Mouse (Mus musculus) mouse trophoblast stem cell (cell line): ENCODE measurements around the gene Ppm1a.
"Not testable (repeated sequence)": the region's sequence is repeated elsewhere in the genome, so short reads cannot be mapped to it uniquely, and the experiment has no call there.

Experiments used
- in situ Hi-C, 2 experiments: fragments of 300-500 bp; cut with MseI, MboI; formaldehyde crosslinking; loops; 2 replicates in 1 of 2; 3 replicates in 1 of 2; pipeline ENCODE4 v1.15.1; 2025

The Ppm1a gene

DNA sequence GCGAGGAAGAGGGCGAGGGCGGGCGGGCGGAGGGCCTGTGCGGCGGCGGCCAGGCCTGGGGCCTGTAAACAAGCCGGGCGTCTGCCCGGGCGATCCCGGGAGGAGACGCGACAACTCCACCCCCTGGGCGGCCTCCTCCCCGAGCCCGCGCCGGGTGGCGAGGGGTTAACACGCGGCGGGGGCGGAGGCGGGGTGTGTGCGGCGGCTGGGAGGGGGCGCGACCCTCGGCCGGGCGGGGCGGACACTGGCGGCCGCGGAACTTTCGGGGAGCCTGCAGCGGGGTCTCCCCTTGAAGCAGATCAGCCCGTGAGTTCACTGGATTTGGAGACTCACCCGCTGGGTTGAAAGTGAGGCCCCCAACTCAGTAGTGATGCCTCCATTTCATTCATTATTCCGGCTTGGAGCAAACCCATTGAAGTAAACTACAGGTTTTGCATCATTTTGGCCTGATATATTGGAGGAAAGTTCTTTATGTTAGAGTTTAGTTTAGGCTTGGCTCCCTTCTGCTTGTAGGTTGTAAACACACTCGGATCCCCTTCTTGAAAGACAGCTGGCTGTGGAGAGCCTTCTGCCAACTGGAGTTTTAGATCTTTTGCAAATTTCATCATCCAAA is 4.5 kb downstream of the Ppm1a start:
- in situ Hi-C loops = no loop called here

DNA sequence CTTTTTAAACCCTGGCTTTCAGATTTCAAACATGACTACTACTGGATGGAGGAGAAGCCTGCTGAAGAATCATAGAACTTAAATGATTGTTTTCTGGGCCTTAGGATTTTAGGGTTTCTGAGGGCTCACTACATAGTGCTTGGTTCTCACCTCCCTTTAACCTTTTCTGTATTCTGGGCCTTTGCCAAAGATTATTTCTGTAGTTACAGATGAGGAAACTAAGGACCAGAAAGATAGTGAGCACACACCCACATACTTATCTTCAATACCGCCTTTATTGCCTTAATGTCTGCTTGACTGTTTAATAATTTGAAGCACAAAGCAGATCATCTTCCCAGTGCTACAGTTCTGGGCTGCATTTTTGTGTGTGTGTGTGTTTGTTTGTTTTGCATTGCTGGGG is 5.2 kb downstream of the Ppm1a start:
- in situ Hi-C loops = no loop called here

DNA sequence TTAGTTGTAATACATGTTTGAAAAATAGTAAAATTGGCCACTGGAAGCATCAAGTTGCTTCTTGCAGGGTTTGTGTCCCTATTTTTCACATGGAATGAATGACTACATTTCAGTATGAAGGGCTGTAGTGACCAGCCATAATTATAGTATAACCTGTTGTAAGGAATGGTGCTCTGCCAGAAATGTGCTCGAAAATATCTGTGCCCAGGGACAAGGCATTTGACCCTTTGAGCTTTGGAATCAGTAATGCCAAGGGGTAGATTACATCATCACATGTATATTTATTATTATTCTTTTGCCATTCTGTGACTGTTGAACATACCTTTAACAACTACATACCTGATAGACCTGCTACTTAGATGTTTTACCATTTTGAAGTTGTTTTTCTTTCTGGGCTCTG is 5.9 kb downstream of the Ppm1a start:
- in situ Hi-C loops = no loop called here

DNA sequence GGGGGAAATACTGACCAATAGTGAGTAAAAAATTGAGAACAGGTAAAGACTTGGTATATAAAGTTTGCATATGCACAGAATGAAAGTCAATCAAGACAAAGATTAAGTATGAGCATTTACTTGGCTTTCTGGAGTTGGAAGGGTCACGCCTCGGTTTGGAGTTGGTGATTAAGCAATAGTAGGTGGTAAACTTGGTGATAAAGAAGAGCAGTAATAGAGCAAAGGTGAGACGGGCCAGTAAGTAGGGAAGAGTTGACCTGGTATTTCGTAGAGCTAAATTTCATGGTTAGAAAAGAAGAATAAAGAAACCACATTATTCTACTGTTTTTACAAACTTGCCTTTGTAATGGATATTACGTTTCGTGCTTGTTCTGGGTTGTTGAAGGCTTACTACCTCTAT is 10.6 kb downstream of the Ppm1a start:
- in situ Hi-C loops = no loop called here

DNA sequence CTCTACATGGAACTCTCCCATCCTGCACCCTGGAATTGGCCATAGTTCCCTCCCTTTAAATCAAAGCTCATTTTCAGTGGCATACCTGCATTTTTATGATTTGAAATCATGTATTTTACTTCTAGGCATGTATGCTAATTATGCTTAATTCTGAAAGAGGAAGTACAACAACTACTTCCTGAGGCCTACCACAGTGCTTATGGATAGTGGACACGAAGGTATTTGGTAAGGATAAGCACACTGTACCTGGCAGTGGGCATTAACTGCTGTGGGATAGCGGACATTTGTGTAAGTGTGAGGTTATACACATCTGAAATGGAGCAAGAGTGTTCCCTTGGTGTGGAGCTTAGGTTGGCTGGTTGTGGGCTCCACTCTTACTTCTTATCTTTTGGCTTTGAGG is 11.0 kb downstream of the Ppm1a start:
- in situ Hi-C loops = no loop called here

GRCm38 (mm10) chr12:72769546-72770230 is 12.4 kb downstream of the Ppm1a start:
- in situ Hi-C loops = no loop called here

- in situ Hi-C loops = no loop called here
Measured at GRCm38 (mm10) chr12:72771153-72771552, 13.9 kb downstream of the Ppm1a start.

DNA sequence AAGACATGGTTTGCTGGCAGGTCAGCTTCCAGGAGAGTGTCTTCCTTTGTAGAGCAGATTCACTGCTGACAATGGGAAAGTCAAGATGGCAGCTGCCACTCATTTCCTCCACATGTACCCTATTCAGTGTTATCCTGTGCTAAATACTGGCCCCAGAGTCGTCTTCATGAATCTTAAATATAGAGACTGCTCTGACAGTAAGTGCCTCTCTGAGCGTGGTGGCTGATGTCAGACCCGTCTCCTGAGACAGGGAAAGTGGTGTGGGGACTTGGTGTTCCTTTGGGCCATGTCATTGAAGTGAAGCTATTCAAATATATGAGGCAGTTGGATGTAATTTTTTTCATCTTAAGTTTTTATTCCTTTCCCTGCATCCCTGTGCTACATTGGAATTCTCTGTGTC is 14.5 kb downstream of the Ppm1a start:
- in situ Hi-C loops = no loop called here

DNA sequence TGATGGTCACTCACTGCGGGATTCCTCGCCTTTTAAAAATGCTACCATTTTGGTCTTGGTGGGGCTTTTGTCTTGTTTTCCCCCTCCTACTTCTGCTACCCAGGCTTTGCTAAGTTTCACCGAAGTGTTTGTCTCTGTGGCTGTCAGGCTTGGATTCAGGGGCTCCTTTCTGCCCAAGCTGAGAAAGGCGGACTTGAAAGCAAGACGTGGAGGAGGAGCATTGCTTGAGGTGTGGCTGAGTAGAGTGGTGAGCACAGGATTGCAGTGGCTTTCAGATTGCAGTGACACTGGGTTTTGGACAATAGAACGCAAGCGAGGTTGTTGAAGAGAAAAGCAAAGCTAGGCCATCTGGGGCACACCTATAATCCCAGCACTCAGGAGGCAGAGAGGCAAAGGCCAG is 16.7 kb downstream of the Ppm1a start:
- in situ Hi-C loops = no loop called here

DNA sequence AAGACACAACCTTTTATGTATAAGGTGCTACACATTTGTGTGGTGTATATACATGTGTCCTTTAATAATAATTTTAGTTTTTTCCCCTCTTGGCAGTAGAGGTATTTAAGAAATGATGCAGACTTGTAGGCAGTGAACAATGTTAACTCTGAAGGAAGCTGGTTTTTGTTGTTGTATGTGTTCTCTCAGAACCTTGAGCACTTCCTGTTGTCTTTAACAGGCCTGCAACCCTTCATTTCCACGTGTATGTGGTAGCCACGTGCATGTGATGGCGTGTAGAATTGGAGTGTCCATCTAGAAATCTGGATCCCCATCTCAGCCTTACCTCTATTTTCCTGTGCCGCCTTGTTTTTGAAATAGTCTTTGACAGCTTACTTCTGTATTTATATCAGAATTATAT is 20.0 kb downstream of the Ppm1a start:
- in situ Hi-C loops = no loop called here

- in situ Hi-C loops = no loop called here
Measured at GRCm38 (mm10) chr12:72780136-72780535, 22.9 kb downstream of the Ppm1a start.

- in situ Hi-C loops = not testable (repeated sequence)
Measured at GRCm38 (mm10) chr12:72782786-72783185, 25.5 kb downstream of the Ppm1a start.

DNA sequence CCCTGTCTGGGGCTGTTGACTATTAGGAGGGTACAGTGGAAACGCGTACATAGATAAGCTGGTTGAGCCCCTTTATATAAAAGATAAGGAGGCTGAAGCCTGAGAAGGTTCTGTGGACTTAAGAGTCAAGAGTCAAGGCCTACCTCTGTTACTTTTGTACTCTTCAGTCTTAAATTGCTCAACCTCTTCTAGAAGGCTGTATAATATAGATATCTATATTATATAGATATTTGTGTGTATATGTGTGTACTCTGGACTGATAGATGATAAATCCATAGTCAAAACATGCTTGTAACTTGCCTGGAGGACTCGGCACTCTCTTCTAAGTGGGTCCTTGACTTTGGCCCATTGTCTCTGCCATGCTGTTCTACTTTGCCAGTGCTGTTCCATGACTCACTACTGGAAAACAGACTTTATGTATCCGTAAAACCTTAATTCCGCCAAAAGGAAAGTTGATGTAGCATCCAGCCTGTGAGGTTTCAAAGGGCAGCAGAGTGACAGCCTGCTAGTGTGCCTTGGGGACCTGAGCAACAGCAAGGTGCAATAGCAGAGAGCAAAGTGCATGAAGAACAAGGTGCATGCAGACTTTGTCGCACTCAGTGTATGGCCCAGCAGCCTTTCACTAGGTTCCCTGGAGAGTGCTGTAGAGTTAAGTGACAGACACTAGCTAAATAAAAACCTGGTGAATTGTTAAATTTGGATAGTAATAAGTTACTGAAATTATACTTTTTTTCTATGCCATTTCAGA is 28.1 kb downstream of the Ppm1a start:
- in situ Hi-C loops = no loop called here

DNA sequence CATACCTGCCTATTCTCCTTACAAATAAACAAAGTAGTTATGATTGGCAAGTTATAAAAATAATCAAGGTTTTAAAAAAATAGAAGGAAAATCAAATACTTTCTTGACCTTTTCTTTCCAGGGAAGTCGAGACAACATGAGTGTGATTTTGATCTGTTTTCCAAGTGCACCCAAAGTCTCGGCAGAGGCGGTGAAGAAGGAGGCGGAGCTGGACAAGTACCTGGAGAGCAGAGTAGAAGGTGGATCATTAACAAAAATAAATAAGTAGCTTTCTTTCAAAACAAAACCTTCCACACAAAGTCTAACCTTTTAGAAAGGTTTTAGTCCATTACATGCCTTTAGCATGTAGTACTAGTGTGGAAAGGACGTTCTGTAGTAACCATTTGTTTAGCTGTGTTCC is 29.3 kb downstream of the Ppm1a start:
- in situ Hi-C loops = no loop called here

GRCm38 (mm10) chr12:72786986-72787385 is 29.7 kb downstream of the Ppm1a start:
- in situ Hi-C loops = no loop called here

- in situ Hi-C loops = no loop called here
Measured at GRCm38 (mm10) chr12:72790538-72790937, 33.3 kb downstream of the Ppm1a start.

- in situ Hi-C loops = no loop called here
Measured at GRCm38 (mm10) chr12:72792320-72793091, 35.3 kb downstream of the Ppm1a start.

DNA sequence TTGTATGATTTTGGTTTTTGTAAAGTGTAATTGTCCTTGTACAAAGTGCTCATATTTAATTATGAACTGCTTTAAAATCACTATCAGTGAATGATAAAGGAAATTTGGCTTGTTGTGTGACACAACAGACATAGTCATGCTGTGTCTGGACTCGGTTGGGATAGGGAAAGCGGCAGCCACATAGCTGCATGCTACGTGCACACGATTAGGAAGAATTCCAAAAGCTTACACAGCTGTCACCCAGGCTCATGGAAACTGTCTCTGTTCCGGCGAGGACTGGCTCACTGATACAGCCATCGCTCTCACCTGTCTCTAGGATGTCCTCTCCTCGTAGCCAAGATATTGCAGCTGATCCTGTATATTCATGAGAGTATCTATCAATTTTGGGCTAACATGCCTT is 36.7 kb downstream of the Ppm1a start:
- in situ Hi-C loops = no loop called here

GRCm38 (mm10) chr12:72809798-72810197 is 52.5 kb downstream of the Ppm1a start:
- in situ Hi-C loops = no loop called here

- in situ Hi-C loops = no loop called here
Measured at GRCm38 (mm10) chr12:72811588-72811987, 54.3 kb downstream of the Ppm1a start.

DNA sequence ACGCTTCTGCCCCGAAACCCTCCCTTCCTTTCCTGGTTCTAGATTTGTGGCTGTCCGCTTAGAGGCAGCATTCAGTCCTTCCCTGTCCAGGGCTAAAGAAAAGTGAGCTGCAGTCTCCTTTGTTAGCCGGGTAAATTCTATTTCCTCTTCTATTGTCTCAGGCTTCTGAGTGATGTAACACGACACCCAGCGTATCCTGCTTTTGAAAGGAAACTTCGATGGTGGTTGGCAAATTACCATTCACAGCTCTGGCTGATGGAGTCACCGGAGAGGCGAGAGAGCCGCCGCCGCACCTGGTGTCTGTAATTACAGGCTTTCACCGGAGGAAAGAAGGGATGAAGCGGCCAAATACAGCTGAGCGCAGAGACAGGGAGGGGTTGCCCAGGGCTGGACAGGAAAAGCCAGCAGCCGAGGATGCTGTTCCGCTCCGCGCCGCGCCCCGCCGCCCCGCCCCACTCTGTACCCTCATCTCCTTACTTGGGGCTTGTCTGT is 63.7 kb downstream of the Ppm1a start:
- in situ Hi-C loops = no loop called here

DNA sequence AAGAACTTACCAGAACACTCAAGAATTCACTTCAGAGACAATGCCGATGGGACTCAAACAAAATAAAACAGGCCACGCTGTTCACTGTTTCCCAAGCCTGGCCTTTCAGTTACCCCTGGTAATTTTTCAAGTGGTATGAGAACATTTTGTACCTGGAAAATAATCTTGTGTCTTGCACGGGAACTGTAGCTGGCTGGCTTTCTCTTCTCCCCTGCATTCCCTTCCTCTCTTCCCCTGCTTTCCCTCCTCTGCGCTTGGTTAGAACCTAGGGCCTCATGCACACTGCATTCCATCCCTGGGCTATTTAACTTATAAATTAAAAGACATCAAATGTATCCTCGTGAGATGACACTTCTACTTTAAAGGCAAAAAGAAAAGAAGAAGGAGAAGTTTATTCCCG is 64.3 kb downstream of the Ppm1a start:
- in situ Hi-C loops = no loop called here
